Mouse (Mus musculus) activated CD4-positive, CD25-positive, alpha-beta regulatory T cell, adult 4 months (primary cell): ENCODE results near the gene Git1. TPM values are rescaled to one million over a fixed set of nuclear protein-coding genes. Genes with fewer than 3 reads are reported as not detected.

ENCODE experiments used
- ATAC-seq: one replicate; pipeline ENCODE4 v1.8.0; 2017
- polyA plus RNA-seq, 2 experiments: library from polyadenylated mRNA; unstranded; fragments of 100-300 nt; shearing (Covaris generic); gene quantifications; one replicate each; pipeline ENCODE4 v1.2.1; 2017

Gene Git1
- polyA plus RNA-seq, result 1 to 10 TPM; 8.6 to 9.2 TPM

DNA sequence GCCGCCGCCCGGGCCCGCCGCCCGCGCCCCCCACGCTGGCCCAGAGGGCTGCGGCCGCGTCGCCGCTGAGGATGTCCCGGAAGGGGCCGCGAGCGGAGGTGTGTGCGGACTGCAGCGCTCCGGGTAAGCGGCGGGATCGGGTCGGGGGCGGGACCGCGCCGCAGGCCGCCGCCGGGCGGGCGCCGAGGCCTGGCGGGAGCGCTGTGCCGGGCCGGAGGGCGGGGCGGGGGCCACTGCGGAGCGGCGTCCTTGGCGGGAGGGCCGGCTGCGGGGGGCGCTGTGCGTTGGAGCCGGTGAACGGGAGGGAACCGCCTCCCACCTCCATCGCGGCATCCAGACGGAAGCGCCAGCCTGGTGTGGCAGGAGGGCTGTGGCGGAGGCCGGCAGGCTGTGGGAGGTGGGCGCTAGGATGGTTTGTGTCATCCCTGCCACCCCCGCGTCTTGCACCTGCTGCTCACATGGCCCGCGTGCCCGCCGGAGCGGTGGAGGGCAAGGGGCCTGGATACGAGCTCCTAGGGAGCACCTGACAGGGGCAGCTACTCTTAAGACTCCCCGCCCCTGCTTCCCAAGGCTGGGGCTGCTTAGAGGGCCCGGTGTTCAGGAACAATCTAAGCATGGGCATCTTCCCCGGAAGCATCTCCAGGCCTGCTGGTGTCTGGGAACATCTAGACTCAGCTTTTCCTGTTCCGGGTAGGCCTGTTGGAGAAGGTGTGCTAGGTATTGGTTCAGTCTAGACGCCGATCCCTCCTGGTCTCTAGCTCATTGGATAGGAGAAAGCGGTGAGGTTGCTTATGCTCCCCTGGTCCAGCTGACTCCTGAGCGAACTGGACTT is at the start of gene Git1:
Gene Git1, plus strand, starts transcription at position 51 of the 832 bp plus-strand sequence.
- no peak for ATAC-seq

DNA sequence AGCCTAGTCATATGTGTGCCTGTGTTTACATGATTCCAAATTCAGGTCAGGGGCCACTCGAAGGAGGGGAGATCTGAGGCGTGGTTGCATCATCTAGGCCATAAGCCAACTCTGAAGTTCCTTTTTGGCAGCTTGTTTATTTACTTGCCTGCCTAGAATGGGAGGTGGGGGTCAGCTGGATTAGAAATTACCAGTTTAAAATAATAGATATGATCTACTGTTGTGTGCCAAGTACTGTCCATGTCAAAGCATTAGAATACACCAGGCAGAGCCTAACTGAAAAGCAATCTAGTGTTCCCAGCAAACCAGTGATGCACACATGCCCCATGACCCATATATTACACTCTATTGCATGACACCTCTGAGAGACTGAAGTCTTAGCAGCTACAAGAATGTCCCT is 48.4 kb upstream of the Git1 start:
- no peak for ATAC-seq

DNA sequence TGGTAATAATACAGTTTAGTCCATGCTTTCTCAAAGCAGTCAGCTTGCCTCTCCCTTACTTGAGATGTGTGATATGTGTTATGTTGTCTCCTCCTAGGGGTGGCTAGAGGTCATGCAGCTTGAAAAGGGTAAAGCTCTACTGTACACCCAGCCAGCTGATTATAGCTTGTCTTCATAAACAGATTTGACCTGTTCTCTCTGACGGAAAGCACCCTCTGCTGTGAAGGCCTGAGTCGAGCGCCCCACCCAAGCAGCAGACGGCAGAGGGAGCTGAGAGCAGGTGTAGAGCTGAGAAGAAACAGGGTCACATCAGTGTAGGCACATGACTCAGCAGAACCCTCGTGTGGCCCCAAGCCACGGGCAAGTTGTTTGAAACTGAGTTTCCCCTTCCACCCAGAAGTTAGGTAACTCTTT is 46.7 kb upstream of the Git1 start:
- ATAC-seq, result peak; percentile 87

DNA sequence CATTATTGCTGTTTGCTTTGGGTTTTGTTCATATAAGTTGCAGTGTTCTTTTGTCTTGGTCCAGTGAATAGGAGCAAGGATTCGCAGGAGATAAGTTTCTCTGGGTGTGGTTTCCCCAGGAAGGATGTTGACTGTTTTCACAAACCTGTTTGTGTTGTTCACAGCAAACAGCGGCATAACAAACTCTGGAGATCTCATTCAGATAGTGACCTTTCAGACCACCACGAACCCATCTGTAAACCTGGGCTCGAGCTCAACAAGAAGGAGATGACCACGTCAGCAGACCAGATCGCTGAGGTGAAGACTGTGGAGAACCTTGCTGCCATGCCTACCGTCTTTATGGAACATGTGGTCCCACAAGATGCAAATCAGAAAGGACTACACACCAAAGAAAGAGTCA is 44.1 kb upstream of the Git1 start:
- no peak for ATAC-seq

DNA sequence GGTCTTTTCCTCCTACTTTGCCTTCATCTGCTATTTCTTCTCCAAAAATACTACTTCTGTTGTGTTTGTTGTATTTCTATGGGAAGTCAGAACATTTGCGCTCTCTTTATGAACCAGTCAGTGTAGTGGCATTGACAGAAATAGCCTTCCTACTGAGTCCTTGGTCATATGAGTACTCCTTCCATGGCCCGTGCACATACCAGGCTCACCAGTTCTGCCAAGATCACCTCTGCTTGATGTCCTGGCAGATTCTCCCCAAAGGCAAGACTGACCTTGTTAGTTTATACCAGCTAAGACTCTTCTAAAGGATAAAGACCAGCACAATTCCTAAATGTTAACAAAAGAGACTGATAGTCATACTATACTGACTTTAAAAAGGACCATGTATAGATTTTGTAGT is 41.7 kb upstream of the Git1 start:
- ATAC-seq, result no peak

DNA sequence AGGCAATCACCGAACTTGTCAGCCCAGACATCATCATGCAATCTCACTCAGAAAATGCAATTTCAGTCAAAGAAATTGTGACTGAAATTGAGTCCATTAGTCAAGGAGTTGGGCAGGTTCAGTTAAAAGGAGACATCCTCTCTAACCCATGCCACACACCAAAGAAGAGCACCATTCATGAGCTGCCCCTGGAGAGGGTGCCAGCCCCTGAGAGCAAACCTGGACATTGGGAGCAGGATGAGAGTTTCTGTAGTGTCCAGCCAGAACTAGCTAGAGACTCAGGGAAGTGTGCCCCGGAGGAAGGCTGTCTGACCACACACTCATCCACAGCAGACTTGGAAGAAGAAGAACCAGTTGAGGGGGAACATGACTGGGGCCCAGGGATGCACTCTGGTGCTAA is 40.0 kb upstream of the Git1 start:
- no peak for ATAC-seq

DNA sequence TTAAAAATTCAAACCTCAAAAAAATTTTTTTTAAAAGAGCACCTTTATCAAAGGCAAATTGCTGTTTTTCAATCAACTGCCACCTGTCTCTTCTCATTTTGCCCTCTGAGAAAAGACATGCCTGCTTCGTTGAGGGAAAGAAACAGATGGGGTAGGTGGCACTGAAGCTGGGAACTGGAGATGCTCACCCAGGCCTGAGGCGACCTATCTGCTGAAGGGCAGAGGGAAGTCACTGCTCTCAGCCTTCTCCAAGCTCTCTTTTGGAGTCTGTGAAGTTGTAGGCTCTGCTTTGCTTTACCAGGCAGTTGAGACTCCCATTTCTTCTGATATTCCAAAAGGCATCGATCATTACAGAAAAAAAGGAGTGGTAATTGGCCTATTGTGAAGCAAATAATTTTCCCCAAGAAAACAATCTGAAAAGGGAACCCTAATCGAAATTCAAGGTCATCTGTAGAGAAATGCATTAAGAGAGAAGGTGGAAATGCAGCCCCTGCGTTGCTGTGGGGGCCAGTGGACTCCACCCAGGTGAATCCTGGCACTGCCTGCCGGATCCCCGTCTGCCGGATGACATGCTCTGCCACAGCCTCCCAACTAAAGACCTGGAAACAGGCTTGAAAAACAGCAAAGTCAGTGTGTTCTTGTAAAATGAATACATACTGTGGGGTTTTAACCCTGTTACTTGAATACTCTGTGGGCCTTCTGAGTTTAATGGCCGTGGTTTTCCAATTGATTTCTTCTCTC is 37.4 kb upstream of the Git1 start:
- ATAC-seq, result no peak

DNA sequence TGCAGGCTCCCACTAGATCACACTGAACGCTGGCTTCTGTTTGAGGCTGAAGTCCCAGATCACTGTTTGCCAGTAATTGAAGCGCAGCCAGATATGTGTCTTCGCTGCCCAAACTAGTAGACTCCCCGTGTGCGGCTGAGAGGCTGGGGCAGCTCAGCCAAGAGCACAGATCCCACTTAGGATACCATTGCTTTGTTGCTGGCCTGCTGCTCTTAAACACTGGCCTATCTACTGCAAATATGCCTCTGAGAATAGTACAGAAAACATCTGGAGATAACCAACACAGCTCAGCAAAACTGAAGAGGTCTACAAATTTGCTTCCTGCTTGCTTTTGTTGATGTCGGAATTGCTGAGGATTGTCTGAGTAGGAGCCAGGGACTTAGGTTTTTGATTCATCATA is 36.5 kb upstream of the Git1 start:
- no peak for ATAC-seq

DNA sequence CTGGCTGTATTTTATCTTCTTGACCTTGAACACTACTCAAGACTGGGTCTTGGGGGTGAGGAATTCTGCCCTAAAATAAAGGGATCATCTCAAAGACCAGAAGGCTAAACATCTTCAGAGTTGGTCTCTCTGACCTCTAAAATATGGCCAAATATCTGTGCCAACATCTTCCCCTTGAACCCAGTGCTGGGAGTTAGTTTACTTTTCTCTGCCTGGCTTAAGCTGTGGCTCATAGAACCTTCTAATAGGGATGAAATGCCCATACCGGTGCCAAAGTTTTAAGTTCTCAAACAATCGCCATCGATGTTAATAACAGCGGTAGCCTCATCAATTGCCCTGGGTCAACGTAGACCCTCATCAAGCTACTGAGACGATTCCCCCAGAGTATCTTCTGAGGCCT is 31.5 kb upstream of the Git1 start:
- no peak for ATAC-seq

DNA sequence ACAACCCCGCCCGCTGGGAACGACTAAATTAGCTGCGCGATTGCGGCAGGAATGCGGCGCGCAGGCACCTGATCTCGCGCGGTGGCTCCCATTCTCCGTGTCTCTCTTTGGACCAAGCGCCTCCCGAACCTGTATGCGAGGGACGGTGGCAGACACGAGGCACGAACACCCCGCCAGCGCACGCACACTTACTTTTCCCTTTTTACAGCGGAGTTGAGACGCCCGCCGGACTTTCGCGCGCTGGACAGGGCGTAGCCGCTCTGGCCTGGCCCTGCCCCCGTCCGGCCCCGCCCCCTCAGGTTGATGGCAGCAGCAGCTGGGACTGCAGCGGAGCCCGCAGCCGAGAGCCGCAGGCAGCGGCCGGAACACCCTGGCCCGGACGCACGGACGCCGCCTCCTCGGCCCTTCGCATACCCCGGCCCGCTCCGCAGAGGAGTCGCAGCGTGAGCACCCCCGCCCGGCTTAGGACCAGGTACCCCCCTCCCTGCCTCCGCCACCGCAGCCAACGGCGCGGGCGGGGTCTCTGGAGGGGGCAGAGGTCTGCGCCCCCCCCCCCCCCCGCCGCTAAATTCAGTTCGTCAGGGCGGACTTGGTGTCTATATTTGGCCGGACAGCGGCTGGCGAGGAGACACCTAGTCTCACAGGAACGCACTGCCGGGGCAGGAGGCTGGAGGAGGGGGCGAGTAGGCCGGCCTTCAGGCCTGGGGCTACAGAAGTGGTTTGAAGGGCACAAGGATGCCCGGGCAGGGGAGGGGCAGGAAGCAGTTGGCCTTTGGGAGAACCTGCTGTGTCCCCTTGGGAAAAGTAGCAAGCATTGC is 30.9 kb upstream of the Git1 start, which contains the start of gene Coro6:
Gene Coro6, plus strand, starts transcription at position 129 of the 818 bp plus-strand sequence.
- peak; percentile 16 for ATAC-seq

DNA sequence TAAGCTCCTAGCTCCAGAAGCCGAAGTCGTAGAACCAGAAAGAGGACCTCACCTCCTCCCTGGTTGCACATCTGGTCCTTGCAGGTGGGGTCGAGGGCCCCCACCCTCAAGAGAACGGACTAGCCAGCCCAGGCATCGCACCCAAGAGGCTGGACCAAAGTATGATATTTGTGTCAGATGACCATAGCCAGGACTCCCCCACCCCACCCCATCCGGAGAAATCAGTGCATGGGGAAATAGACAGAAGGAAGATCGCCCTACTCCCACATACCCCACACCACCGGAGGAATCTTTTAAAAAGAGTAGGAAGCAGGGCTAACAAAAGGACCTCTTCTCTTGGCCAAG is 30.3 kb upstream of the Git1 start:
- no peak for ATAC-seq

DNA sequence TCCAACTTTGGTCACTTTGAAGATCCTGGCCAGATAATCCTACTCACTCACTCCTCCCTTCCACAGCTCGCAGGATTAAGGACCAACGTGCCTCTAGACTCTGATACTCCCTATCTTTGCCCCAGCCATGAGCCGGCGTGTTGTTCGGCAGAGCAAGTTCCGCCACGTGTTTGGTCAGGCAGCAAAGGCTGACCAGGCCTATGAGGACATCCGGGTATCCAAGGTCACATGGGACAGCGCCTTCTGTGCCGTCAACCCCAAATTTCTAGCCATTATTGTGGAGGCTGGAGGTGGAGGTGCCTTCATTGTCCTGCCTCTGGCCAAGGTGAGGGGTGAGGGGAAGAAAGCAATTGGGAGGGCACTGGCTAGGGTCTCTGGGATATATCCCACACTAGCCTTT is 29.6 kb upstream of the Git1 start:
- ATAC-seq, result no peak

DNA sequence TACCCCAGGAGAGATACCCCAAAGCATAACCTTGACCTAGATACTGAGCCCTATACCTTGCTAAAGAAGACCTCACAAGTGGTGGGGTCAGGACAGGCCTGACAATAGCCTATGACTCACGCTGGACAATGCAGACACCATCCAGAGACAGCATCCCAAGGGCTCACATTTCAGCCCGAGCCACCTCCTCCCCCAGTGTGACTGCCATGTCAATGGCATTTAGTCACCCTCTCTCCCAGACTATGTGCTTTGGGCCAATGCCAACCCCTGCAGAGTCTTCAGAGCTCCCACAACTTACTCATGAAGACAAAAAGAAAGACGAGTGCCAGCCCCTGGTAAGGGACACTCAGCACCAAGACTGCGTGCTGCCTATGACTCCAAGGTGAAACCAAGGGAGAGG is 28.7 kb upstream of the Git1 start:
- no peak for ATAC-seq

DNA sequence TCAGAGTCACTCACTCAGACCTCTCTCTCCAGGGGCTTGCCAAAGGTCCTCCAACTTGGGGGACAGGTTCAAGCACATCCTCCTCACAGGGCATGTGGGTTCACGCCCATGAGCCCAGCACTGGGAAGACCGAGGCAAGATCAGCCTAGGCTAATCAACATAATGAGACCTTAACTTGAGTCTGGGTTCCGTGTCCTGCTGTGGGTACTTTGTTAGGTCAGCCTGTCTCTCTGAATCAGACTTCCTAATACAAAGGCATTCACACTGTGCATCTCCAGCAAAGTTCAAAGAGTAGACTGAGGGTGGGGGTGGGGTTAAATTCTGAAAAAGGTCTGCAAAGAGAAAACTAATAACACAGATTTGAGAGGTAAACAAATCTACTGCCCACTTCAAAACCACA is 28.3 kb upstream of the Git1 start:
- no peak for ATAC-seq

DNA sequence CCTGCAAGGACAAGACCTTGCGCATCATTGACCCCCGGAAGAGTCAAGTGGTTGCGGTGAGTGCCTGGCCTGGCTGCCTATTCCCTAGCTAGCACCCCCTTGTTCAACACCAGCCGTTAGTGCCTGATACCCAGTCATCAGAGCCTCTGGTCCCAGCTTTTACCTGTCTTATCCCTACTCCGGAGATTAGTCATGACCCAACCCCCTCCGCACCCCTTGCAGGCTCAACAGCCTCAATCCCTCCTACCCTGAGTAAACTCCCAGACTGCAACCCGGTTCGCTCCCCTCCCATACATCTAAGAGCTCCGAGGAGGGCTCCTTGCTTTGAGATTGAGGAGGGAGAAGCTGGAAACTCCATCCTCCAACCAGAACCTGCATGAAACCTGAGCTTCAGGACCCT is 26.8 kb upstream of the Git1 start:
- ATAC-seq, result no peak

DNA sequence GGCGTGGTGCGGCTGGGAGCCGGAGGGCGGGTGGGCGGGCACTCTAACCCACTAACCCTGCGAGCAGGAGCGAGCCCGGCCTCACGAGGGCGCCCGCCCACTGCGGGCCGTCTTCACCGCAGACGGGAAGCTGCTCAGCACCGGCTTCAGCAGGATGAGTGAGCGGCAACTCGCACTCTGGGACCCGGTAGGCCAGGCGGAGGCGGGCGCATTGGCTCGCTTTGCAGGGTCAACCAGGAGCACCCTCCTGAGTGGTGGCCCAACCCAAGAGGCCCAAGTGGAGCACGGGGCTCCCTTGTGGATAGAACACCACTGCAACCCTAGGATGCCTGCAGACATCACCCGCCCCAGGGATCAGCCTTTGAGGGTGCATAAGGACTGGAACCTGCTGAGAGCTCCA is 26.2 kb upstream of the Git1 start:
- peak; percentile 84 for ATAC-seq

DNA sequence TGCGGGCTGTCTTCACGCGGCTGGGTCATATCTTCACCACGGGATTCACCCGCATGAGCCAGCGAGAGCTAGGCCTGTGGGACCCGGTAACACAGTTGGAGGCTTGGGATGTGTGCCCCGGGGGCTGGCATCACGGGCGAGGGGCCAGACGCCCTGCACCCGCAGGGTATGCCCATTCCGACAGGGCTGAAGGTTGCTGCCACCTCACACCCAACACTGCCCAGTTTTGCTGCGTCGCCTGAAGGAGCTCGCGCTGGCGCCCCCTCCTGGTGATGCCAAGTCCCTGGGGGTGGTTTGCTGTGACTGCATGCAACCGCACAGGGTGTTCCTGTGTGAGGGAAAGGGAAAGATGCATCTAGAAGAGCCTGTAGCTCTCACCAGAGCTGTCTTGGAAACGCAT is 25.6 kb upstream of the Git1 start:
- peak; percentile 77 for ATAC-seq

DNA sequence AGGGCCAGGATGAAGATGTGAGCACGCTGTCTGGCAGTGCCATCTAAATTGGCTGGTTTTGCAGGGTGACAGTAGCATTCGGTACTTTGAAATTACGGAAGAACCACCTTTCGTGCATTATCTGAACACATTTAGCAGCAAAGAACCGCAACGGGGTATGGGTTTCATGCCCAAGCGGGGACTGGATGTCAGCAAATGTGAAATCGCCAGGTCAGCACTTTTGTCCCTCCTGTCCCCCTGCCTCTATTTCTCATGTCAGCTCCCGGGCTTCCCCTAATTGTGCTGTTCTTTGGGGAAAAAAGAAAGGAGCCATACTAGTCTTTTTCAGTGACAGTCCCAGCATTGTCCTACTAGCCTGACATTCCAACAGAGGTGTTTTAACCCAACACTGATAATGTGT is 25.0 kb upstream of the Git1 start:
- ATAC-seq, result no peak

DNA sequence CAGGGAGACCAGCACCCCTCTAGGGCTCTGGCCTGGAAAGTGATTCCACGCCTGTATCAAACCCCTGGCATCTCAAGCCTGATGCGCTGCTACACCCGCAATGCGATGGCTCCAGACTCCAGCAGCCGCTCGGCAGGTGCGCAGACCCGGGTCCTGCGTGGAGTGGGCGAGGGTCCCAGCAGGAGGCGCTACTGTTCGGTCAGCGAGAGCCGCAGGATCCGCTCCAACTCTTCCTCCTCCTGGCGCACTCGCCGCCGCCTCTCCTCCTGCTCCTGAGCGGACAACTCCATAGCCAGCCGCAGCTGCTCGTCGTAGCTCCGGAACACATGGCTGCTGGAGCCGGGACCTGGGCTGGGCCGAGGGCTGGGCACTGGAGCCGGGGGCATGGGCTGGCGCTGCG is 22.0 kb upstream of the Git1 start:
- no peak for ATAC-seq

DNA sequence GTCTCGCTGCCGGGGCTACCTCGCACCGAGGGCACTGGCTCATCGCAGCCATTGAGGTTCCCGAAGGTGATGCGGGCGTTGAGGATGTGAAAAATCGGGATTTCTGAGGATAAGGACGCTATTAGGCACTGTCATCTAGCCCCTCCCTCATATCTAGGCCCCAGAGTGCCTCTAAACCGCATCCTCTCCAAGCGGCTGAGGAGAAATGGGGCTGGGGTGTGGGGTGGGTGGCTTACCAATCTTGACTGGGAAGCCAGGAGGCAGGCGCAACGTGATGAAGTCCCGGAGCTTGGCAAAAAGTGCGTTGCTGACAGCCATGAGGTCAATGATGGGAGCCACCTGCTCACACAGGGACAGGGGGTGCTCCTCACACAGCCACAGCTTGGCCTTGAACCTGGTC is 20.6 kb upstream of the Git1 start:
- no peak for ATAC-seq

DNA sequence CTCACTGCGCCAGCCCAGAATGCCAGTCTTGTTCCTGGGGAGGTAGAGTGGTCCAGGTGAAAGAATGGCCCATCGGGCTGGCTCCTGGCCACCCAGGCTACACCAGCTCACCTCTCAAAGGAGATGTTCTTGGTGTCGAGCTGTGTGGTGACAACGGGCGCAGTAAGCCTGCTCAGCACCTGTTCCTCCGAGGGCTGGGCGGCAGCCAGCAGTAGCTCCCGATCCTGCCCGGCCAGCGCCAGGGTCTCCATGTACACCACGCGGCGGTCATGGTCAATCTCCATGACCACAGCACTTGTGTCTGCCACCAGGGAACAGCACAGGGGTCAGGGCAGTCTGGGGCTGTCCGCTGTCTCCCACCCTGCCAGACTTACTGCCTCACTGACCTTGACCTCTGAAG is 17.1 kb upstream of the Git1 start:
- ATAC-seq, result no peak

DNA sequence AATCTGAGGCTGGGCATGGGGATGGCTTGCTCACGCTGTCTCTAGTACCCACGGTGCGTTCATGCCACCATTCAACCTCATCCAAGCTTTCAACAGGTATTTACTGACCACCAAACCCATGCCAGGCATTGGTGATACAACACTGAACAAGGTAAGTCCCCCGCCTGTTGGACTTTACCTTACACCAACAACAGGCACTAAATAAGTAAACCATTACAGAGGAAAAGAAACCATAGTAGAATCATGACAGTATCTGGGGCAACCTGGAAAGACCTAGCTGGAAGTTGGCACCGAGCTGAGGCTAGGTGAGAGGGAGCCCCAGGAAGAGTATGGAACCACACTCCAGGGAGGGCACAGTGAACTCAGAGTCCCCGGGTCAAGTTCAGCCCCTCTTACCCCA is 16.5 kb upstream of the Git1 start:
- ATAC-seq, result no peak

DNA sequence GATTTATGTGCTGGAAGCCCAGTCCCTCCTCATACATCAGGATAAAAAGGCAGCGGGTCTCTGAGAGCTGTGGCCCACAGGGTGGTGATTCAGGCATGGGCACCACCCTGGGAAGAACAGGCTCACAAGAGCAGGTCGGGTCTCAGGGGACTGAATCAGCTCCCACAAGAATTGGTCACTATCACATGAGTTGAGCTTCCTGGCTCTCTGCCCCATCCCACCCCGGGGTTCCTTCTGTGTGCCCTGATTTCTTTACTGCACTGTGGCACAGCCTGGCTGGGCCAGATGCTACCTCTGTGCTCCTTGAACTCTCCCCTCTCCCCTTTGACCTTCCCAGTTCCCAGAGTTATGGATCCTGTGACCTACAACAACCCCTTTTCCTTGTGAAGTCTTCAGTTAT is 10.3 kb upstream of the Git1 start:
- no peak for ATAC-seq
